ENCODE assay signal across 13 mouse cellular contexts in genomic region chr12:35294668-35295067, GRCm38 (mm10).
DNase-seq lines count a peak whose midpoint lies in the region; ATAC-seq and TF ChIP-seq lines count a peak whose summit lies in the region.
"Had no signal": no experiment of that assay in that cellular context is flagged by ENCODE, and none has a peak within 500 bp of the region (broad histone marks: within the 10 kb centered on the region; RNA-seq: fewer than 3 reads in every experiment).

No protein-coding gene starts in this region.

- H3K4me2 ChIP-seq in CH12.LX (ENCODE audit: insufficient read depth, low read depth, poor library complexity, severe bottlenecking) = no peak overlapping the region
- H3K4me2 ChIP-seq: kidney, embryonic 15.5 days; liver, embryonic 15.5 days; midbrain, embryonic 12.5 days had no signal

- no peak overlapping the region for H3K9ac ChIP-seq in CH12.LX (ENCODE audit: insufficient read depth, low read depth)
- H3K9ac ChIP-seq: kidney, embryonic 15.5 days; liver, embryonic 15.5 days; midbrain, embryonic 12.5 days had no signal

- DNase-seq in kidney, adult 2 months = peak; percentile 14
- DNase-seq in kidney, postnatal 14 days = no peak
- DNase-seq in CH12.LX (ENCODE audit: extremely low read depth) = peak; percentile 43
- DNase-seq in thymus, postnatal 10 days (ENCODE audit: low spot score in 2 of 2) = no peak
- no peak for DNase-seq in forebrain, embryonic 10.5 days (ENCODE audit: extremely low spot score, low spot score)
- DNase-seq: cerebellum, postnatal 25 days; spleen, adult 18-20 months had no signal

- 68% methylated on average over 1 of the region's 1 CpGs for WGBS in kidney, adult 2 months
- 96% methylated on average over 1 of the region's 1 CpGs for WGBS in forebrain, embryonic 10.5 days

- no peak for TF ChIP-seq CTCF in kidney, adult 2 months (conservative IDR thresholded peaks at IDR 0.05; ENCODE audit: insufficient read depth, insufficient read length, low read depth, low read length)
- TF ChIP-seq CTCF in CH12.LX (conservative IDR thresholded peaks at IDR 0.05 in 1 of 2, IDR thresholded peaks at IDR 0.05 in 1 of 2; ENCODE audit: low read depth in 2 of 2, low read length in 2 of 2) = no peak
- no peak for TF ChIP-seq CTCF in bone marrow macrophage, adult 2 months (IDR thresholded peaks at IDR 0.05; ENCODE audit: low read depth, low read length)

- no peak for TF ChIP-seq EP300 in CH12.LX (IDR thresholded peaks at IDR 0.05; ENCODE audit: low read length)

- no peaks in the 10 kb centered on the region for H3K36me3 ChIP-seq in kidney, adult 2 months (ENCODE audit: control insufficient read depth, insufficient read depth, low read length)
- no peaks in the 10 kb centered on the region for H3K36me3 ChIP-seq in CH12.LX (replicated peaks in 1 of 2; ENCODE audit: control insufficient read depth in 1 of 2, insufficient read depth in 1 of 2, low read length in 1 of 2)
- no peaks in the 10 kb centered on the region for H3K36me3 ChIP-seq in forebrain, embryonic 10.5 days (replicated peaks)
- H3K36me3 ChIP-seq: kidney, embryonic 15.5 days; liver, embryonic 15.5 days; midbrain, embryonic 12.5 days had no signal

- no peak for TF ChIP-seq RAD21 in CH12.LX (IDR thresholded peaks at IDR 0.05; ENCODE audit: low read depth, low read length)

- H3K9me3 ChIP-seq in CH12.LX (replicated peaks; ENCODE audit: low read length) = no peaks in the 10 kb centered on the region
- no peaks in the 10 kb centered on the region for H3K9me3 ChIP-seq in forebrain, embryonic 10.5 days
- H3K9me3 ChIP-seq: kidney, embryonic 15.5 days; liver, embryonic 15.5 days; midbrain, embryonic 12.5 days had no signal

- H3K27me3 ChIP-seq in kidney, adult 2 months (replicated peaks; ENCODE audit: control insufficient read depth, insufficient read depth, low read length) = no peaks in the 10 kb centered on the region
- no peaks in the 10 kb centered on the region for H3K27me3 ChIP-seq in CH12.LX (replicated peaks)
- H3K27me3 ChIP-seq in forebrain, embryonic 10.5 days (ENCODE audit: poor library complexity, severe bottlenecking) = no peaks in the 10 kb centered on the region
- H3K27me3 ChIP-seq: kidney, embryonic 15.5 days; liver, embryonic 15.5 days; midbrain, embryonic 12.5 days had no signal

- no peaks in the 10 kb centered on the region for H3K79me2 ChIP-seq in CH12.LX (replicated peaks; ENCODE audit: control insufficient read depth, extremely low read depth, insufficient read depth, poor library complexity, severe bottlenecking)

- dilution Hi-C loops in CH12.LX (cut with MboI; ENCODE audit: extremely low pct_ligation_motif_present, extremely low pct_unique_long_range_greater_than_20kb, low sequenced_read_pairs) = no loop called here

- TF ChIP-seq POLR2A in kidney, adult 2 months (IDR thresholded peaks at IDR 0.05; ENCODE audit: low read depth, low read length) = no peak
- no peak for TF ChIP-seq POLR2A in CH12.LX (IDR thresholded peaks at IDR 0.05; ENCODE audit: low read depth, low read length)
- TF ChIP-seq POLR2A in bone marrow macrophage, adult 2 months (IDR thresholded peaks at IDR 0.05; ENCODE audit: borderline replicate concordance, low read depth, low read length) = no peak

- in situ Hi-C loops in CH12.LX (cut with MboI; ENCODE audit: low pct_ligation_motif_present, low pct_unique_long_range_greater_than_20kb, low sequenced_read_pairs) = no loop called here

- no peak overlapping the region for H3K4me3 ChIP-seq in kidney, adult 2 months (ENCODE audit: insufficient read depth, low read depth, low read length)
- no peak overlapping the region for H3K4me3 ChIP-seq in CH12.LX (replicated peaks in 1 of 3; ENCODE audit: low read depth in 2 of 3, low read length in 2 of 3, poor library complexity in 1 of 3)
- H3K4me3 ChIP-seq in bone marrow macrophage, adult 2 months (ENCODE audit: insufficient read depth, low read length) = no peak overlapping the region
- H3K4me3 ChIP-seq in forebrain, embryonic 10.5 days = no peak overlapping the region
- H3K4me3 ChIP-seq: kidney, embryonic 15.5 days; liver, embryonic 15.5 days; midbrain, embryonic 12.5 days had no signal

- peak; percentile 61 for ATAC-seq in megakaryocyte progenitor cell, adult 5-6 weeks (replicated peaks; ENCODE audit: poor library complexity)
- ATAC-seq: activated CD4-positive, CD25-positive, alpha-beta regulatory T cell, adult 4 months had no signal

- no peaks in the 10 kb centered on the region for H3K4me1 ChIP-seq in kidney, adult 2 months (ENCODE audit: control insufficient read depth, insufficient read depth, low read length)
- H3K4me1 ChIP-seq in CH12.LX (ENCODE audit: control insufficient read depth in 1 of 2, insufficient read depth in 2 of 2) = peaks cover 3 to 24% of the 10 kb centered on the region in 2 experiments; a peak in 3 of 4 replicates
- H3K4me1 ChIP-seq in bone marrow macrophage, adult 2 months (ENCODE audit: control insufficient read depth, insufficient read depth, low read length) = peaks cover 35% of the 10 kb centered on the region
- H3K4me1 ChIP-seq in forebrain, embryonic 10.5 days = no peaks in the 10 kb centered on the region
- H3K4me1 ChIP-seq: kidney, embryonic 15.5 days; liver, embryonic 15.5 days; midbrain, embryonic 12.5 days had no signal

- no peak overlapping the region for H3K27ac ChIP-seq in kidney, adult 2 months (ENCODE audit: insufficient read depth, low read depth, low read length)
- H3K27ac ChIP-seq in CH12.LX (ENCODE audit: insufficient read depth, low read depth) = no peak overlapping the region
- H3K27ac ChIP-seq in bone marrow macrophage, adult 2 months (ENCODE audit: insufficient read depth, low read depth, low read length) = peak overlapping the region; percentile 85
- no peak overlapping the region for H3K27ac ChIP-seq in forebrain, embryonic 10.5 days
- H3K27ac ChIP-seq: kidney, embryonic 15.5 days; liver, embryonic 15.5 days; midbrain, embryonic 12.5 days had no signal

TF ChIP-seq in CH12.LX, 34 proteins besides CTCF, POLR2A, EP300 and RAD21:
- TF ChIP-seq NRF1 (IDR thresholded peaks at IDR 0.05; ENCODE audit: low read depth, low read length) = no peak
- 0 out of 2 replicates have a peak, but pooled peaks have one; percentile 7 for TF ChIP-seq ZNF384 (IDR thresholded peaks at IDR 0.05; ENCODE audit: low read depth, low read length)

Comparison
In these comparisons a context has a peak if more than half of its experiments do, and no peak if none do; other contexts are left out.
1. DNase-seq: peak in kidney, adult 2 months (single experiment) and CH12.LX (single experiment); none in kidney, postnatal 14 days (single experiment), thymus, postnatal 10 days (0 of 2) and forebrain, embryonic 10.5 days (single experiment).